Mouse (Mus musculus) intestine, embryonic 14.5 days (tissue): ENCODE results near the gene Inhbc. TPM values are rescaled to one million over a fixed set of nuclear protein-coding genes. Genes with fewer than 3 reads are reported as not detected.
A peak's percentile ranks its signal among the peaks of the same experiment; 100 is the strongest.

Experiments used
- ATAC-seq: fragments of 200-750 bp; cut with Nextera tagmentation; replicated peaks from 2 replicates; pipeline ENCODE4 v1.8.0; 2017; ENCODE audit warnings: low read depth, moderate number of reproducible peaks, moderate TSS enrichment, moderate library complexity; ENCODE audit not compliant: low FRiP score, low TSS enrichment
- DNase-seq: peaks from one replicate; pipeline ENCODE4 v3.0.0-alpha.2; 2018; ENCODE audit warnings: low spot score
- H3K27ac ChIP-seq: fragments of 300-500 bp; sonication (generic); 2 replicates; pipeline ENCODE4 v1.5.1; 2014; ENCODE audit warnings: low read depth, mild to moderate bottlenecking, control low read depth
- H3K27me3 ChIP-seq: fragments of 300-500 bp; sonication (generic); replicated peaks from 2 replicates; pipeline ENCODE4 v1.6.1; 2014; ENCODE audit warnings: low read length, control low read depth; ENCODE audit not compliant: control insufficient read depth, insufficient read depth
- H3K36me3 ChIP-seq: fragments of 300-500 bp; sonication (generic); 2 replicates; pipeline ENCODE4 v1.6.1; 2014; ENCODE audit warnings: low read length, control low read depth; ENCODE audit not compliant: control insufficient read depth, insufficient read depth
- H3K4me1 ChIP-seq: fragments of 300-500 bp; sonication (generic); replicated peaks from 2 replicates; pipeline ENCODE4 v1.6.1; 2014; ENCODE audit warnings: low read length, control low read depth, mixed read lengths; ENCODE audit not compliant: control insufficient read depth, insufficient read depth
- H3K4me2 ChIP-seq: fragments of 300-500 bp; sonication (generic); 2 replicates; pipeline ENCODE4 v1.6.1; 2014; ENCODE audit warnings: low read length
- H3K4me3 ChIP-seq: fragments of 300-500 bp; sonication (generic); 2 replicates; pipeline ENCODE4 v1.5.1; 2014; ENCODE audit warnings: low read depth, low read length, control low read depth, mixed read lengths
- H3K9ac ChIP-seq: fragments of 300-500 bp; sonication (generic); 2 replicates; pipeline ENCODE4 v1.6.1; 2014; ENCODE audit warnings: mild to moderate bottlenecking, low read length
- H3K9me3 ChIP-seq: fragments of 300-500 bp; sonication (generic); 2 replicates; pipeline ENCODE4 v1.6.1; 2016; ENCODE audit warnings: low read length, control low read depth; ENCODE audit not compliant: control insufficient read depth
- WGBS: fragments of 180-500 bp; shearing (Covaris S2); extraction: QIAGEN DNeasy Blood & Tissue Kit; methylation state at CpG from one replicate; pipeline ENCODE4 v1.1.7; 2014; 5-methylcytosine and 5-hydroxymethylcytosine counted together
- polyA plus RNA-seq: library from polyadenylated mRNA; unstranded; fragments of >200 nt; fragmentation: Nextera tagmentation; extraction: Ambion mirVana; gene quantifications from 2 replicates; pipeline ENCODE4 v1.2.1, GENCODE M21; 2014

The Inhbc gene
- polyA plus RNA-seq, 1 experiment from 2014 or later = not detected

GRCm38 (mm10) chr10:127327461-127328145, 42.6 kb downstream of the Inhbc start:
- 45% methylated on average over 18 of the region's 18 CpGs for WGBS
- Histone ChIP-seq H3K27me3 (peaks cover 44% of the 10 kb centered on the region), H3K27ac (no peak overlapping the region), H3K9me3 (no peaks in the 10 kb centered on the region), H3K36me3 (peaks cover 18% of the 10 kb centered on the region), H3K4me1 (peaks cover 13% of the 10 kb centered on the region; the same call in 1 of the 2 replicates), H3K4me3 (no peak overlapping the region), H3K4me2 (no peak overlapping the region), H3K9ac (no peak overlapping the region)
- ATAC-seq (no peak), DNase-seq (no peak)

GRCm38 (mm10) chr10:127326828-127327227, 43.4 kb downstream of the Inhbc start:
- DNase-seq = no peak
- no peak for ATAC-seq
- Histone ChIP-seq H3K27ac (no peak overlapping the region), H3K4me1 (peaks cover 13% of the 10 kb centered on the region; the same call in 1 of the 2 replicates), H3K36me3 (peaks cover 11% of the 10 kb centered on the region), H3K27me3 (peaks cover 44% of the 10 kb centered on the region), H3K4me3 (peak overlapping the region; percentile 50), H3K4me2 (peak overlapping the region; percentile 94), H3K9me3 (no peaks in the 10 kb centered on the region), H3K9ac (peak overlapping the region; percentile 48)
- WGBS = 7% methylated on average over 28 of the region's 29 CpGs

GRCm38 (mm10) chr10:127326017-127326801, 44.0 kb downstream of the Inhbc start:
- Histone ChIP-seq H3K4me2 (peak overlapping the region; percentile 94), H3K4me1 (peaks cover 13% of the 10 kb centered on the region; the same call in 1 of the 2 replicates), H3K36me3 (peaks cover 5% of the 10 kb centered on the region; the same call in 1 of the 2 replicates), H3K9ac (peak overlapping the region; percentile 48), H3K9me3 (no peaks in the 10 kb centered on the region), H3K27me3 (peaks cover 44% of the 10 kb centered on the region), H3K27ac (no peak overlapping the region), H3K4me3 (peak overlapping the region; percentile 50)
- 1% methylated on average over 53 of the region's 54 CpGs for WGBS
- peak; percentile 79 for DNase-seq
- ATAC-seq = peak; percentile 19; the same call in 1 of the 2 replicates

- ATAC-seq (no peak), DNase-seq (no peak)
- Histone ChIP-seq H3K4me1 (peaks cover 13% of the 10 kb centered on the region; the same call in 1 of the 2 replicates), H3K9ac (no peak overlapping the region), H3K27ac (no peak overlapping the region), H3K9me3 (no peaks in the 10 kb centered on the region), H3K4me3 (peak overlapping the region; percentile 50), H3K36me3 (no peaks in the 10 kb centered on the region), H3K27me3 (peaks cover 44% of the 10 kb centered on the region), H3K4me2 (peak overlapping the region; percentile 94)
- 34% methylated on average over 14 of the region's 14 CpGs for WGBS
Measured at GRCm38 (mm10) chr10:127325454-127326016, 44.7 kb downstream of the Inhbc start.

- no peak for ATAC-seq
- no peak for DNase-seq
Measured at GRCm38 (mm10) chr10:127324495-127324894, 45.7 kb downstream of the Inhbc start.

GRCm38 (mm10) chr10:127323131-127323855, 46.9 kb downstream of the Inhbc start:
- 67% methylated on average over 17 of the region's 17 CpGs for WGBS
- no peak overlapping the region for H3K4me3 ChIP-seq
- no peaks in the 10 kb centered on the region for H3K9me3 ChIP-seq
- peaks cover 42% of the 10 kb centered on the region for H3K27me3 ChIP-seq
- H3K4me1 ChIP-seq = peaks cover 13% of the 10 kb centered on the region; the same call in 1 of the 2 replicates
- DNase-seq = no peak
- H3K9ac ChIP-seq = no peak overlapping the region
- no peak overlapping the region for H3K4me2 ChIP-seq
- H3K36me3 ChIP-seq = no peaks in the 10 kb centered on the region
- H3K27ac ChIP-seq = no peak overlapping the region
- ATAC-seq = no peak

More at GRCm38 (mm10) chr10:127324495-127324894, 45.7 kb downstream of the Inhbc start:
- Histone ChIP-seq H3K4me1 (peaks cover 13% of the 10 kb centered on the region; the same call in 1 of the 2 replicates), H3K4me2 (no peak overlapping the region), H3K9me3 (no peaks in the 10 kb centered on the region), H3K4me3 (no peak overlapping the region), H3K9ac (no peak overlapping the region), H3K27ac (no peak overlapping the region), H3K27me3 (peaks cover 44% of the 10 kb centered on the region), H3K36me3 (no peaks in the 10 kb centered on the region)
- WGBS = 8% methylated on average over 7 of the region's 7 CpGs

- 58% methylated on average over 4 of the region's 4 CpGs for WGBS
- Histone ChIP-seq H3K9ac (no peak overlapping the region), H3K4me2 (no peak overlapping the region), H3K9me3 (no peaks in the 10 kb centered on the region), H3K36me3 (no peaks in the 10 kb centered on the region), H3K27me3 (peaks cover 36% of the 10 kb centered on the region), H3K27ac (no peak overlapping the region), H3K4me1 (peaks cover 13% of the 10 kb centered on the region; the same call in 1 of the 2 replicates), H3K4me3 (no peak overlapping the region)
- no peak for DNase-seq
- ATAC-seq = no peak
Measured at GRCm38 (mm10) chr10:127322669-127323068, 47.6 kb downstream of the Inhbc start.

- Histone ChIP-seq H3K4me3 (no peak overlapping the region), H3K36me3 (no peaks in the 10 kb centered on the region), H3K9me3 (no peaks in the 10 kb centered on the region), H3K27me3 (peaks cover 31% of the 10 kb centered on the region), H3K4me1 (peaks cover 13% of the 10 kb centered on the region; the same call in 1 of the 2 replicates), H3K4me2 (no peak overlapping the region), H3K9ac (no peak overlapping the region), H3K27ac (no peak overlapping the region)
- ATAC-seq (no peak), DNase-seq (no peak)
- 56% methylated on average over 13 of the region's 13 CpGs for WGBS
Measured at GRCm38 (mm10) chr10:127322178-127322577, 48.1 kb downstream of the Inhbc start.
